Mouse (Mus musculus): ENCODE measurements around the gene Dusp28.

- TF ChIP-seq CTCF (IDR thresholded peaks at IDR 0.05; ENCODE audit: low read depth, low read length): no peak
- TF ChIP-seq POLR2A (IDR thresholded peaks at IDR 0.05; ENCODE audit: borderline replicate concordance, low read depth, low read length): no peak
These were observed 26.8 kb downstream of the Dusp28 start for GRCm38 (mm10) chr1:92933611-92934010.
